Mouse (Mus musculus): Measurements from ENCODE around the gene Ccdc160. TPM values are rescaled to one million over a fixed set of nuclear protein-coding genes. Genes with fewer than 3 reads are reported as not detected.

Ccdc160 gene
- polyA plus RNA-seq (2014; fragmentation: Illumina TruSeq; extraction: RNeasy Lipid Tissue Mini Kit (QIAGEN cat#74804); ENCODE audit: low read depth, low replicate concordance): 74.1 TPM

DNA sequence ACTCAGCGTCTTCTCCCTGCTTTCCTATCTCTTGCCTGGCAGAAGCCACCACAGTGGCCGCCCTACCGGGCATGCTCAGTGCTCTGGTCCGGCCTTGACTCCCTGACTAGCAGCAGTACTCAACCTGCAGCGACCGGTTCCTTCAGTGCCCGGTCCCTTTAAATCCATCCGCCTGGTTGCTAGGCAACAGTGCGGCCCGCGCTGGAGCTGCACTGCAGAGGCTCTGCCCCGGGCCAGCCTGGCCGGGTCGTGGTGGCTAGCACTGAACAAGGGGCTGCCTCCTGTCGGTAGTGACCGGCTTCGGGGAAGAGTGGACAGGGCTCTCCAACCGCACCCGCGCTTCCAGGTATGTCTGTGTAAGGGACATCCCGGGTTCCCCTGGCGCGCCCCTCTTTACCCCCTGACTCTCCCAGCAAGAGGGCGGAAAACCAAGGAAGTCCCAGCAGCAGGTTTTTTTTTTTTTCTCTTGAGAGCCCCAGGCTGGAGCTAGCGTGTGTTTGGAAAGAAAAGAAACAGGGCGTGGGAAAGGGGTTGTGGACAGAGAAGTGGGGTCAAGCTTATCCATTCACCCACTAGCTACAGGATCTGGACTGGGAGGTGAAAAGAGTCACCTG, at the start of gene Ccdc160:
Gene Ccdc160, plus strand, starts transcription at position 221 of the 614 bp plus-strand sequence.

Other genes with a start within 250 kb of the Ccdc160 start
- 57.7 TPM for gene Gpc3, start 177.2 kb upstream of the Ccdc160 start, polyA plus RNA-seq (2014; fragmentation: Illumina TruSeq; extraction: RNeasy Lipid Tissue Mini Kit (QIAGEN cat#74804); ENCODE audit: low read depth, low replicate concordance)
- 80.4 TPM for gene Phf6, start 121.1 kb downstream of the Ccdc160 start, polyA plus RNA-seq (2014; fragmentation: Illumina TruSeq; extraction: RNeasy Lipid Tissue Mini Kit (QIAGEN cat#74804); ENCODE audit: low read depth, low replicate concordance)
- 739 TPM for gene Hprt, start 196.9 kb downstream of the Ccdc160 start, polyA plus RNA-seq (2014; fragmentation: Illumina TruSeq; extraction: RNeasy Lipid Tissue Mini Kit (QIAGEN cat#74804); ENCODE audit: low read depth, low replicate concordance)